Mouse (Mus musculus) stomach, embryonic 15.5 days (tissue): ENCODE measurements around the gene Wipf3. TPM values are rescaled to one million over a fixed set of nuclear protein-coding genes. Genes with fewer than 3 reads are reported as not detected.

Source experiments
- ATAC-seq: fragments of 200-750 bp; cut with Nextera tagmentation; 2 replicates; pipeline ENCODE4 v1.8.0; 2017; ENCODE audit warnings: low read depth, moderate number of reproducible peaks, moderate TSS enrichment; ENCODE audit not compliant: insufficient read depth, low FRiP score
- H3K27ac ChIP-seq: fragments of 300-500 bp; sonication (generic); 2 replicates; pipeline ENCODE4 v1.5.1; 2015; ENCODE audit warnings: mild to moderate bottlenecking, inconsistent platforms
- H3K27me3 ChIP-seq: fragments of 300-500 bp; sonication (generic); replicated peaks from 2 replicates; pipeline ENCODE4 v1.6.1; 2015; ENCODE audit warnings: inconsistent platforms
- H3K36me3 ChIP-seq: fragments of 300-500 bp; sonication (generic); 2 replicates; pipeline ENCODE4 v1.6.1; 2015; ENCODE audit warnings: inconsistent platforms
- H3K4me1 ChIP-seq: fragments of 300-500 bp; sonication (generic); 2 replicates; pipeline ENCODE4 v1.6.1; 2015; ENCODE audit warnings: inconsistent platforms
- H3K4me2 ChIP-seq: fragments of 300-500 bp; sonication (generic); 2 replicates; pipeline ENCODE4 v1.6.1; 2015; ENCODE audit warnings: mild to moderate bottlenecking, inconsistent platforms
- H3K4me3 ChIP-seq: fragments of 300-500 bp; sonication (generic); replicated peaks from 2 replicates; pipeline ENCODE4 v1.5.1; 2015; ENCODE audit warnings: inconsistent platforms
- H3K9ac ChIP-seq: fragments of 300-500 bp; sonication (generic); 2 replicates; pipeline ENCODE4 v1.6.1; 2015; ENCODE audit warnings: inconsistent platforms
- H3K9me3 ChIP-seq: fragments of 300-500 bp; sonication (generic); 2 replicates; pipeline ENCODE4 v1.6.1; 2016; ENCODE audit warnings: inconsistent platforms
- WGBS: fragments of 180-500 bp; shearing (Covaris S2); methylation state at CpG from one replicate; pipeline ENCODE4 v1.1.7; 2015; 5-methylcytosine and 5-hydroxymethylcytosine counted together
- polyA plus RNA-seq: library from polyadenylated mRNA; unstranded; fragments of >200 nt; fragmentation: Nextera tagmentation; extraction: Ambion mirVana; gene quantifications from 2 replicates; pipeline ENCODE4 v1.2.1, GENCODE M21; 2015

Wipf3 gene
- polyA plus RNA-seq, 1 experiment from 2014 or later: 0.89 TPM

DNA sequence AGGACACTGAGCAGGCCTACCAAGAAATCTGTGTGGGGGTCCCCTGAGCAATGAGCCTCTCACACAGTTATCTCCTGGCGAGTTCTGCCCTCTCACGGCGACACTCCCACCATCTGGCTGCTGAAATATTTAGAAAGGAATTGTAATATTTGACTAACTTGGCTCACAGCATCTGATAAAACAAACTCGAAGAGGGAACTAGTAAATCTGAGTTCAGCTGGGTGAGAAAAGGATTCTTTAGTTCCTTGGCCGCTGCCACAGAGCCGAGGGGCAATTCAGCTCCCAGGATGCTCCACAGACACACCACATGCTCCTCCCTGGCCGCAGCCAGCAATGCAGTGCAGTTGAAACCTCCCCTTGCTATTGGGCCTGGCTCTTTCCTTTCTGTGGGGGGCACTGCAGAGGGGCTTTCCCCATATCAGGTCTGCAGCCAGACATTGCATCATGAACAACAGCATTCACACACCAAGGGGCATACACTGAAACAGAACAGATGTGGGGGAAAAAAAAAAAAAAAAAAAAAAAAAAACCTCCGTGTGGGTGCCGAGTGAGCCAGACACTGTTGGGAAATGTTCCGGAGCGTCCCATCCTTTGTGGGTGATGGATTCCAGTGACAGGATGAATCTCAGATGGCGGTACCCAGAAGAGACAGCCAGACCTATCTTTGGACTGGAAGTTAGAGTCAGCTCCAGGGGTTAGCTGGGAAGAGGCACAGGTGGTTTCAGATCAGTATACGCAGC lies 3.6 kb downstream of the Wipf3 start:
- H3K4me1 ChIP-seq: peaks cover 22% of the 10 kb centered on the region
- H3K27me3 ChIP-seq: peaks cover 22% of the 10 kb centered on the region; the same call in 1 of the 2 replicates
- ATAC-seq: no peak
- H3K36me3 ChIP-seq: no peaks in the 10 kb centered on the region
- H3K4me2 ChIP-seq: no peak overlapping the region
- no peak overlapping the region for H3K27ac ChIP-seq
- H3K4me3 ChIP-seq: no peak overlapping the region
- WGBS: 50% methylated on average over 13 of the region's 13 CpGs
- H3K9me3 ChIP-seq: no peaks in the 10 kb centered on the region
- no peak overlapping the region for H3K9ac ChIP-seq

- peaks cover 18% of the 10 kb centered on the region for H3K4me1 ChIP-seq
- no peak overlapping the region for H3K4me3 ChIP-seq
- no peaks in the 10 kb centered on the region for H3K9me3 ChIP-seq
- ATAC-seq: no peak
- no peak overlapping the region for H3K9ac ChIP-seq
- H3K27ac ChIP-seq: no peak overlapping the region
- WGBS: 58% methylated on average over 2 of the region's 2 CpGs
- no peaks in the 10 kb centered on the region for H3K36me3 ChIP-seq
- no peak overlapping the region for H3K4me2 ChIP-seq
- peaks cover 16% of the 10 kb centered on the region; the same call in 1 of the 2 replicates for H3K27me3 ChIP-seq
These were observed 4.8 kb downstream of the Wipf3 start for GRCm38 (mm10) chr6:54434171-54434570.

DNA sequence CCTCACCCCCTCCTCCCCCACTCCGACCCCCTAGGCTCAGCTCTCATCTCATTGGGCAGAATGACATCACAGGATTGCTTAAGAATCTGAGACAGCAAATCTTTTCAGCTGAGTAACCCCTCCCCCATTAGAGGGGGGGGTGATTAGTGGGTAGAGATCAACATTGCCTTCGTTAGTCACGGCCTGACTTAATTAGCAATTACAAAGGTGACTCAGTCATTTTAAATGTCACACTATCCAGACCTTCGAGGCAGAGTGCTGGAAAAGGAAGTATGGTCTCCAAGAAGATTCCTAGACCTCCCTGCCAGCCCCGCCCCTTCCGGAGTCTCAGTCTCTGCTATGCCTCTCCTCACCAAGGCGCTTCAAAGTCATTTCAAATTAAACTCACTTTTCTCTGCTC lies 6.3 kb downstream of the Wipf3 start:
- WGBS: 58% methylated on average over 7 of the region's 7 CpGs
- H3K9me3 ChIP-seq: no peaks in the 10 kb centered on the region
- H3K9ac ChIP-seq: no peak overlapping the region
- peaks cover 5% of the 10 kb centered on the region; the same call in 1 of the 2 replicates for H3K27me3 ChIP-seq
- no peak for ATAC-seq
- H3K4me1 ChIP-seq: peaks cover 9% of the 10 kb centered on the region; the same call in 1 of the 2 replicates
- H3K4me3 ChIP-seq: no peak overlapping the region
- H3K4me2 ChIP-seq: no peak overlapping the region
- H3K36me3 ChIP-seq: no peaks in the 10 kb centered on the region
- H3K27ac ChIP-seq: no peak overlapping the region

GRCm38 (mm10) chr6:54436286-54436685 lies 6.9 kb downstream of the Wipf3 start:
- no peak overlapping the region for H3K4me3 ChIP-seq
- H3K4me1 ChIP-seq: peaks cover 9% of the 10 kb centered on the region; the same call in 1 of the 2 replicates
- H3K27me3 ChIP-seq: no peaks in the 10 kb centered on the region
- H3K36me3 ChIP-seq: no peaks in the 10 kb centered on the region
- no peak overlapping the region for H3K4me2 ChIP-seq
- H3K27ac ChIP-seq: no peak overlapping the region
- no peak overlapping the region for H3K9ac ChIP-seq
- H3K9me3 ChIP-seq: no peaks in the 10 kb centered on the region
- WGBS: 57% methylated on average over 5 of the region's 5 CpGs
- no peak for ATAC-seq

DNA sequence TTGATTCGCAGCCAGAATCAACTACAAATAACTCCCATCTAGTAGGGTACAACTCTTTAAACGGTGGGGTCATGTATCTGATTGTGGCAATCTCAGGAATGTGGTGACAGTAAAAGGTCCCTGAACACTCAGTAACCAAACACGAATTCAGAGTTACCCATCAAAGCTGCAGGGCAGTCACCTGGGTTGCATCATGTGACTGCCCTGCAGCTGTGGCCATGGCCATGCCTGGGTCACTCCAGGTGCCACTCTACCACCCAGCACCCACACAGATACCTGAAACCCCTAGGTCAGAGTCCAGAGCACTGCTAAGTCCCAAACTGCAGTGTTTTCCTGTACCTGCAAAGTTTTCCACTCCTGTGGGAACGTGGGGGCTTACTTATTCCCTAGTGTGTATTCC lies 9.1 kb downstream of the Wipf3 start:
- Histone ChIP-seq H3K4me2 (no peak overlapping the region), H3K9ac (no peak overlapping the region), H3K9me3 (no peaks in the 10 kb centered on the region), H3K27me3 (no peaks in the 10 kb centered on the region), H3K4me1 (0 out of 2 replicates have a peak, but pooled peaks cover 9% of the 10 kb centered on the region), H3K27ac (no peak overlapping the region), H3K36me3 (no peaks in the 10 kb centered on the region), H3K4me3 (no peak overlapping the region)
- 69% methylated on average over 4 of the region's 4 CpGs for WGBS
- ATAC-seq: no peak

- Histone ChIP-seq H3K9me3 (no peaks in the 10 kb centered on the region), H3K27me3 (no peaks in the 10 kb centered on the region), H3K4me3 (no peak overlapping the region), H3K27ac (no peak overlapping the region), H3K4me1 (0 out of 2 replicates have a peak, but pooled peaks cover 9% of the 10 kb centered on the region), H3K9ac (no peak overlapping the region), H3K36me3 (no peaks in the 10 kb centered on the region), H3K4me2 (no peak overlapping the region)
- 90% methylated on average over 6 of the region's 6 CpGs for WGBS
- no peak for ATAC-seq
These were observed 11.3 kb downstream of the Wipf3 start for GRCm38 (mm10) chr6:54440658-54441057.

DNA sequence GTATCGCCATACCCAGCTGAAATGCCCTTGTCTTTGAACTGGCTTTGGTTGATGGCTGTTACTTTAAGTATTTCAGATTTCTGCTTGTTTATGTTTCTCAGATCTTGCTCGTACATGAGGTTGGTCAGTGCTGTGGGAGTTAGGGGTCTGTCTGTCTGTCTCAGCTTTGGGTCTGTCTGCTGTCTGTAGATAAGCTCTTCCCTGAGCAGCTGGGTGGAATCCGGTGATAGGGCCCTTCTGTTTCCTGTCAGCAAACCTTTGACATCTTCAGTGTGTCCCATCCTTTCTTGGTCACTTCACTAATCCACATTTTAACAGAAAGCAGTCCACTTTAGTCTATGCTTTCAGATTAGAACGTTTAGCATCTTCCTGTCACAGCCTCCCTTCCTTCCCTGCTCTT lies 14.3 kb downstream of the Wipf3 start:
- ATAC-seq: no peak
- no peaks in the 10 kb centered on the region for H3K9me3 ChIP-seq
- WGBS: 53% methylated on average over 4 of the region's 4 CpGs

DNA sequence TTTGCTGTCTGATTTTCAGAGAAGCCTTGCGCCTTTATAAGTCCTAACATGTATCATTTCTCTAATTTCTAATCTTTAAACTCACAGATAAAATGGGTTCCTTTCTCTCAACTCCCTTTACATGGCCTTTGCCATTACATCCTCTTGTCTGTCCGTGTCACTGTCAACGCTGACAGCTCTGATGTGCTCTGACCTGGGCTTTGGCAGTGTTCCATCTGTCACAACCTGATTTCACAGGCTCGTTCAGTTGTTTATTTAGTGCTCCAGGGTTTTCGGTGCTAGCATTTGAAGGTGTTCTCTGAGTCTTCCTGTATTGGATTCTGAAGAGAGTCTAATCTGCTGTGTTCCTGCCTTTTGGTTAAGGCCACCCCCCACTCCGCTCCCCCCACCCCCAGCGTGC lies 14.7 kb downstream of the Wipf3 start:
- no peak overlapping the region for H3K9ac ChIP-seq
- no peak for ATAC-seq
- no peak overlapping the region for H3K4me2 ChIP-seq
- no peaks in the 10 kb centered on the region for H3K9me3 ChIP-seq
- no peak overlapping the region for H3K4me3 ChIP-seq
- H3K27me3 ChIP-seq: no peaks in the 10 kb centered on the region
- H3K4me1 ChIP-seq: no peaks in the 10 kb centered on the region
- H3K36me3 ChIP-seq: no peaks in the 10 kb centered on the region
- no peak overlapping the region for H3K27ac ChIP-seq
- 51% methylated on average over 7 of the region's 7 CpGs for WGBS

More for the DNA sequence above, 14.3 kb downstream of the Wipf3 start:
- H3K27me3 ChIP-seq: no peaks in the 10 kb centered on the region
- no peak overlapping the region for H3K9ac ChIP-seq
- H3K27ac ChIP-seq: no peak overlapping the region
- no peak overlapping the region for H3K4me3 ChIP-seq
- H3K36me3 ChIP-seq: no peaks in the 10 kb centered on the region
- H3K4me2 ChIP-seq: no peak overlapping the region
- no peaks in the 10 kb centered on the region for H3K4me1 ChIP-seq

- WGBS: 71% methylated on average over 7 of the region's 7 CpGs
- no peak overlapping the region for H3K4me2 ChIP-seq
- ATAC-seq: no peak
- H3K27ac ChIP-seq: no peak overlapping the region
- H3K4me3 ChIP-seq: no peak overlapping the region
- no peaks in the 10 kb centered on the region for H3K36me3 ChIP-seq
- no peaks in the 10 kb centered on the region for H3K4me1 ChIP-seq
- no peaks in the 10 kb centered on the region for H3K9me3 ChIP-seq
- no peaks in the 10 kb centered on the region for H3K27me3 ChIP-seq
- no peak overlapping the region for H3K9ac ChIP-seq
These were observed 15.9 kb downstream of the Wipf3 start for GRCm38 (mm10) chr6:54445249-54445818.

DNA sequence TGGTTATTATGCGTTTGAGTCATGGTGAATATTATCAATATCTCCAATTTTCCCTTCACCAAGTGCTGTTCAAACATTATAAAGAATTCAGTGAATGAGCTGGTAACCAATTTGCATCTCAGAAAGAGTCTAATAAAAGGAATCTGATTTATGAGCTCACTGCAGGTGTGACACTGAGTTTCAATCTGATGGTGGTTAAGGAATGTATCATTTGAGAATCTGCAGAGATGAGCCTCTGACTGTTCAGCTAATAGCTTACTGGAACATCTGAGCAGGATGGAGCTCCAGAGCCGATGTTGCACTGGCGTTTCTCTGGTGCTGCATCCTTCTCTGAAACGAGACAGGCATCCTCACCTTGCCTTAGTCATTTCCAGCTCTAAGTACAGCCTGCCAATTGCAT lies 17.9 kb downstream of the Wipf3 start:
- H3K27me3 ChIP-seq: no peaks in the 10 kb centered on the region
- H3K9ac ChIP-seq: no peak overlapping the region
- no peaks in the 10 kb centered on the region for H3K4me1 ChIP-seq
- no peak for ATAC-seq
- H3K4me2 ChIP-seq: no peak overlapping the region
- H3K4me3 ChIP-seq: no peak overlapping the region
- H3K9me3 ChIP-seq: no peaks in the 10 kb centered on the region
- WGBS: 73% methylated on average over 4 of the region's 4 CpGs
- no peaks in the 10 kb centered on the region for H3K36me3 ChIP-seq
- H3K27ac ChIP-seq: no peak overlapping the region

DNA sequence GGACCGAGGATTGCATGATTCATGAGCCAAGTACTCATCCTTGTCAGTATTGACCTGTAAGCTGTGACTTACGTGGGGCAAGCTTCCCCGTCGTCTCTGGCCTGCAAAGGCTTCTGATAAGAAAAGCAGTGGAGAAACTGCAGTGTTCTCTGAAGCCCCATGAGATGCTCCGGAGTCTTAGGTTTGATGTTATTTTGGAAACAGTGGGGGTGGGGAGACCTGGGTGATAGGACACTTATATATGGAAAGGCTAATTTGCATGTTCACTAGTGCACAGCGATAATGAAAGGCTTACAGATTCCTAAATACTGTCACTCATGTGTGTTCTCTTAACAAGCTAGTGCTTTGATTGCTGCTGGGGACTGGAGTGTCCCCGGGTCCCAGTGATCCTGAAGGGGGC lies 30.3 kb downstream of the Wipf3 start:
- H3K27ac ChIP-seq: no peak overlapping the region
- no peak overlapping the region for H3K9ac ChIP-seq
- H3K4me1 ChIP-seq: no peaks in the 10 kb centered on the region
- H3K4me2 ChIP-seq: no peak overlapping the region
- no peak overlapping the region for H3K4me3 ChIP-seq
- H3K27me3 ChIP-seq: no peaks in the 10 kb centered on the region
- no peaks in the 10 kb centered on the region for H3K36me3 ChIP-seq
- 52% methylated on average over 7 of the region's 7 CpGs for WGBS
- no peaks in the 10 kb centered on the region for H3K9me3 ChIP-seq
- ATAC-seq: no peak

DNA sequence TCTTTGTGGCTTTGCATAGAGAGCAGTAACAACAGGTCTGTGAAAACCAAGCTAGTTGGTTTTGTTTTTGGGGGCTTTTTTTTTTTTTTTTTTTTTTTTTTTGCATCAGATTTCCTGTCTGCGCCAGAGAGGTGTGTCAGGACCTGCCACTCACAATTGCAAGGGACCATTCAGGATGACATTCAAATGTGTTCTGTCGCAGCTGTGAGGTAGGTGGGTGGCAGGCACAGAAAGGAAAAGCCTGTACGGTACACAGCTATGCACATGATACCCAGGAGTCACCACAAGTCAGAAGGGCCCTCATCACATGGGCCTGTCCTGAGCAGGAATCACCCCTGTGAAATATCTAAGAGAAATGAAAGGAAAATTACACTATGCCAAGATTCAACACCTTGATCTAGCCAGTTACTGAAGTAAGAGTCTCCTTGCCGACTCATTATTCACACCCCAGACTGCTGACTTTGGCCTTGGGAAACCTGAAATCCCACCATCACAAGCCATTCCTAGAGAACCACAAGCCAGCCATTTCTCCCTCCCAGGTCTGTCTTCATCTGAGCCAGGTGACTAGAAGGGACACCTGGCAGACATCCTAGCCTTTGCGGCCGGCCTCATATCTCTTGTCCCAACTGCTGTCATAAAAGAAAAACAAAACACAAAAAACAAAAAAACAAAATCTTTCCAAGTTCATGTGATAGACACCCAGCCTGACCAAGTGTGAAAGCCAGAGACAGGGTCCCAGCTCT lies 30.9 kb downstream of the Wipf3 start:
- H3K4me1 ChIP-seq: no peaks in the 10 kb centered on the region
- H3K9ac ChIP-seq: no peak overlapping the region
- no peak overlapping the region for H3K4me3 ChIP-seq
- no peak overlapping the region for H3K27ac ChIP-seq
- no peaks in the 10 kb centered on the region for H3K27me3 ChIP-seq
- H3K36me3 ChIP-seq: no peaks in the 10 kb centered on the region
- WGBS: 83% methylated on average over 6 of the region's 6 CpGs
- no peak for ATAC-seq
- no peaks in the 10 kb centered on the region for H3K9me3 ChIP-seq
- H3K4me2 ChIP-seq: no peak overlapping the region
